Comparison of ENCODE assay signal across 24 mouse cellular contexts in the genomic region with DNA sequence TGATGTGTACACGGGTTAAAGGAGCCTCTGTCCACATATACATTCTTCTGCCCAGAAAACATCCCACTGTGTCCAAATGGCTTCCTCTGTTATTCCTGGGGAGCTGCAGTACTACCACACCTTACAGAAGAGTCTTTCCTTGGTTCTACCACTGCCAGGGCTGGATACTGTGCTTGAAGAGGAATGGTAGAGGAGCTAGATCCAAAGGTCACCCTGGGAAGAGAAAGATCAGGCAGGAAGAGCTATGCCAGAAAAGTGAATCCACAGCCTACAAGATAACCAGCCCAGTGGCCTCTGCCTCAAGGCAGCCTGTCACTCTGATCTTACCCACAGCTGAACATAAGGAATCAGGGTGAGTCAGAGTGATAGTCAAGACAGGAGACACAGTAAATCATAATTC. TPM values are rescaled to one million over a fixed set of nuclear protein-coding genes. Genes with fewer than 3 reads are reported as not detected.
DNase-seq lines count a peak whose midpoint lies in the region; ATAC-seq and TF ChIP-seq lines count a peak whose summit lies in the region.
"Had no signal": no experiment of that assay in that cellular context is flagged by ENCODE, and none has a peak within 500 bp of the region (broad histone marks: within the 10 kb centered on the region; RNA-seq: fewer than 3 reads in every experiment).

No protein-coding gene starts in this region.

- no peaks in the 10 kb centered on the region for H3K36me3 ChIP-seq in midbrain, embryonic 11.5 days (ENCODE audit: control insufficient read depth, insufficient read depth, low read length)
- H3K36me3 ChIP-seq in midbrain, postnatal 0 days (ENCODE audit: insufficient read depth, low read length): no peaks in the 10 kb centered on the region
- H3K36me3 ChIP-seq: G1E had no signal

- peak; percentile 73 for DNase-seq in heart, adult 11 months
- no peak for DNase-seq in heart, adult 18-20 months
- DNase-seq in midbrain, embryonic 11.5 days (ENCODE audit: low spot score, missing footprints): peak; percentile 76
- no peak for DNase-seq in midbrain, postnatal 0 days (ENCODE audit: low spot score)
- DNase-seq: adrenal gland, adult 2 months; adrenal gland, adult 8-10 months; adrenal gland, postnatal 10 days; adrenal gland, postnatal 14 days; adrenal gland, postnatal 25 days; adrenal gland, postnatal 36 days; B cell, adult 2 months; cerebellum, adult 11 months; cerebellum, adult 11-12 months; cerebellum, adult 18-20 months had no signal

- H3K27me3 ChIP-seq in midbrain, embryonic 11.5 days (ENCODE audit: control insufficient read depth, insufficient read depth, low read length): no peaks in the 10 kb centered on the region
- no peaks in the 10 kb centered on the region for H3K27me3 ChIP-seq in midbrain, postnatal 0 days (ENCODE audit: insufficient read depth, low read length)
- H3K27me3 ChIP-seq: CH12.LX had no signal

- no peak for ATAC-seq in midbrain, embryonic 11.5 days (ENCODE audit: low FRiP score)
- no peak for ATAC-seq in midbrain, postnatal 0 days (ENCODE audit: low FRiP score)
- ATAC-seq: activated CD4-positive, CD25-positive, alpha-beta regulatory T cell, adult 4 months; CD4-positive, CD25-positive, alpha-beta regulatory T cell, adult 4 months; Patski had no signal

- H3K4me2 ChIP-seq in midbrain, embryonic 11.5 days: no peak overlapping the region
- H3K4me2 ChIP-seq in midbrain, postnatal 0 days (ENCODE audit: low read depth, low read length, poor library complexity, severe bottlenecking): no peak overlapping the region

- WGBS in midbrain, embryonic 11.5 days: 95% methylated on average over 1 of the region's 1 CpGs
- WGBS in midbrain, postnatal 0 days: 86% methylated on average over 1 of the region's 1 CpGs

- H3K4me1 ChIP-seq in midbrain, embryonic 11.5 days (ENCODE audit: control insufficient read depth, insufficient read depth, low read length): no peaks in the 10 kb centered on the region
- H3K4me1 ChIP-seq in midbrain, postnatal 0 days (ENCODE audit: insufficient read depth, low read length): no peaks in the 10 kb centered on the region

- H3K27ac ChIP-seq in midbrain, embryonic 11.5 days (ENCODE audit: low read depth, low read length): no peak overlapping the region
- no peak overlapping the region for H3K27ac ChIP-seq in midbrain, postnatal 0 days (ENCODE audit: low read depth, low read length)

- no peak for TF ChIP-seq CTCF in midbrain, postnatal 0 days (IDR thresholded peaks at IDR 0.05)

- no peaks in the 10 kb centered on the region for H3K9me3 ChIP-seq in midbrain, embryonic 11.5 days (ENCODE audit: control insufficient read depth, low read length)
- H3K9me3 ChIP-seq in midbrain, postnatal 0 days (ENCODE audit: low read length): no peaks in the 10 kb centered on the region
- H3K9me3 ChIP-seq: G1E had no signal

- no peak overlapping the region for H3K9ac ChIP-seq in midbrain, embryonic 11.5 days (ENCODE audit: low read length)
- no peak overlapping the region for H3K9ac ChIP-seq in midbrain, postnatal 0 days (replicated peaks; ENCODE audit: low read length, poor library complexity, severe bottlenecking)

- no peak overlapping the region for H3K4me3 ChIP-seq in midbrain, embryonic 11.5 days (ENCODE audit: low read depth, low read length)
- H3K4me3 ChIP-seq in midbrain, postnatal 0 days (ENCODE audit: low read depth, low read length): no peak overlapping the region

RNA-seq across cellular contexts. Expression of a gene that starts 37.8 kb away (rescaled TPM):
- not detected for total RNA-seq in heart, adult 18-20 months (2021)
- not detected in 2 replicates for polyA plus RNA-seq in midbrain, embryonic 11.5 days (2014; fragmentation: Nextera tagmentation; extraction: Ambion mirVana)
- not detected in 2 replicates for total RNA-seq in midbrain, postnatal 0 days (2014; rRNA removed)
- polyA plus RNA-seq in midbrain, postnatal 0 days (2015; fragmentation: Nextera tagmentation; extraction: Ambion mirVana): not detected in 2 replicates
- total RNA-seq: adrenal gland, adult 18-20 months; adrenal gland, adult 2 months; adrenal gland, adult 8-10 months; adrenal gland, postnatal 10 days; adrenal gland, postnatal 14 days; adrenal gland, postnatal 25 days; adrenal gland, postnatal 36 days; adrenal gland, postnatal 4 days; CH12.LX; MEL had no signal
- polyA plus RNA-seq: activated CD4-positive, CD25-positive, alpha-beta regulatory T cell, adult 4 months; adrenal gland, adult 2 months; brain, embryonic 14.5 days; C2C12; CD4-positive, CD25-positive, alpha-beta regulatory T cell, adult 4 months; G1E; Patski had no signal

Comparison
In these comparisons a context has a peak if more than half of its experiments do, and no peak if none do; other contexts are left out.
1. DNase-seq: peak in heart, adult 11 months (single experiment) and midbrain, embryonic 11.5 days (single experiment); none in heart, adult 18-20 months (0 of 2) and midbrain, postnatal 0 days (single experiment).